Mouse (Mus musculus) adipocyte (in vitro differentiated cells): Measurements from ENCODE around the gene Rbms2.
A peak's percentile ranks its signal among the peaks of the same experiment; 100 is the strongest.
"Not testable (repeated sequence)": the region's sequence is repeated elsewhere in the genome, so short reads cannot be mapped to it uniquely, and the experiment has no call there.

Source experiments
- DNase-seq: peaks from one replicate; pipeline ENCODE4 v3.0.0-alpha.2; 2016; ENCODE audit warnings: low spot score

Gene Rbms2

DNA sequence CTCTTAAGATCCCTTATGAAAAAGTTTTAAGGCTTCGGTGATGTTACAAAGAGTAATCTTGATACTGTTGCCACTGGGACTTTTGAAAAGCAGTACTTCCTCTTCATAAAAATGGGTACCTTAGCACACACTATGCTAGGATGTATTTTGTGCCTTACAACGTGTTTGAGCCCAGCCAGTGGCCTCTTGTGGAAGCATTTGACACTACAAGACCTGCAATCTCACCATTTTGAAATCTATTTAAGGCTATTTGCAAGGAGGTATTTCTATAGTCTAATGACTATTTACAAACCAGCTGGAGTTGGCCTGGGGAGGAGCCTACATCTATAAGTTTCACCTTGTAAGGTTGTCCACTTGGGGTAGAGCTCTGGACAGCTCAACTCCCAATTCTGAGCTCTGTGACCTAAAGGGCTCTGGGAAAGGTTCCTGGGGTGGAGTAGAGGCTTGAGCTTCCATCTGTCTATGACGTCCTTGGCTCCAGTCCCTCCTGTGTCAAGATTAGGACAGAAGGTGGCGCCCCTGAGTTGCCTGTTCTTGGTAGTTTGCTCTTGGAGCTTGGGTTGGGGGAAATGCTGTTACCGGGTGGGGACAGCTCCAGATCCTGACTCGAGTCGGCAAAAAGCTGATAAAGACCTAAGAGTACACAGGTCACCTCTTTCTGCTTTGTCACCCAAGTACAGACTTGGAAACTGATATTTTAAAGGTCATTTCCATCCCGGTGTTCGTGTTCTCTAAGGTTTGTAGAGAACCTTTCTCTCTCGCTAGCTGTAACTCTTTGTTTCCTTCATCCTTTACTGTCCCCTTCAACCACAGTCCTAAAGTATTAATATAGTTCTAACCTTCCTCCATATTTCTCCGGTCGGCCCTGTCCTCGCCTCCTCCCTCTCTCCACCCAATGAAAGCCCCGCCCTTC lies 89.2 kb downstream of the Rbms2 start:
- DNase-seq, result peak; percentile 98

DNA sequence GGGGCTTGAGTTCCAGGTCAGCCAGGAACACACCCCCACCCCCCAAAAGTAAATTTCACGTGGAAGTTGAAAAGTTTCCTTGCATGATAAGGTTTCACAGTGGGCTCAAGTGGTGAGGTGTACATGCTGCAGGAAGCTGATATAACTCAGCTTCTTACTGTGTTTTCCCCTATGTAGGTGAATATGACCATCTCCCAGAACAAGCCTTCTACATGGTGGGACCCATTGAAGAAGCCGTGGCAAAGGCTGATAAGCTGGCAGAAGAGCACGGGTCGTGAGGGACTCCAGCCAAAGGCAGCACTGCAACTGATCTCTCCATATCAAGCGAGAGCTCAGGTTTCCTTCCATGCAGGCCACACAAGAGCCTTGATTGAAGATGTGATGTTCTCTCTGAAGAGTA lies 90.3 kb downstream of the Rbms2 start:
- no peak for DNase-seq

DNA sequence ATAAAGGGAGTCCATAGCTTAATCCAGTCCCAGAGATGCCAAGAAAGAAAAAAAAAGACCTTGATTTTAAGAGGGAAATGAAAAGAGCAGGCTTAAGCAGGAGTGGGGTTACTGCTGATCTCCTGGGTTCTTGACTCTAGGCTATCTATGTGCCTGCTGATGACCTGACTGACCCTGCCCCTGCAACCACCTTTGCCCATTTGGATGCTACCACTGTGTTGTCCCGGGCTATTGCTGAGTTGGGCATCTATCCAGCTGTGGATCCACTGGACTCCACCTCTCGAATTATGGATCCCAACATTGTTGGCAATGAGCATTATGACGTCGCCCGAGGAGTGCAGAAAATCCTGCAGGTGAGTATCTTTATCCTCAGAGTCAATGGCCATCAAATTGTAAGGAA lies 91.9 kb downstream of the Rbms2 start:
- no peak for DNase-seq

DNA sequence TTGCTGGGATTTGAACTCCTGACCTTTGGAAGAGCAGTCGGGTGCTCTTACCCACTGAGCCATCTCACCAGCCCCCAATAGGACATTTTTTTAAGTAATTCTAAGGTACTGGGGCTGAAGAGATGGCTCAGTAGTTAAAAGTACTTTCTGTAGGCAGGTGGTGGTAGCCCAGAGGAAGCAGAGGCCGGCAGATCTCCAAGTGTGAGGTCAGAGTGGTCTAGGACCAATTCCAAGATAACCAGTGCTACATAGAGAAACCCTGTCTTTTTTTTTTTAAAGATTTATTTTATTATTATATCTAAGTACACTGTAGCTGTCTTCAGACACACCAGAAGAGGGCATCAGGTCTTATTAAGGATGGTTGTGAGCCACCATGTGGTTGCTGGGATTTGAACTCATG lies 92.9 kb downstream of the Rbms2 start:
- not testable (repeated sequence) for DNase-seq

DNA sequence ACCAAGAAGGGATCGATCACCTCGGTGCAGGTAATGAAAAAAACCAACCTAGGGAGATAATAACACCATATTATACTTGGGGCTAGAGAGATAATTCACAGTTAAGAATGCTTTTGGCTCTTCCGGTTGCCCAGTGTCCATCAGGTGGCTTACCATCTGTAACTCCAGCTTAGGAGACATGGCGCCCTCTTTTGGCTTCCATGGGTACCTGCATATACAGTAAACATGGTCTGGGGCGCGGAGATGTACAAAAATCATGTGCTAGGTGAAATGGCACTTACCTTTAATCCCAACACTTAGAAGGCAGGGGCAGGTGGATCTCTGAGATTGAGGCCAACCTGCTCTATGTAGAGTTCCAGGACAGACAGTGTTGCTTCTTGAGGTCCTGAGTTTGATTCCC lies 93.7 kb downstream of the Rbms2 start:
- peak; percentile 43 for DNase-seq

DNA sequence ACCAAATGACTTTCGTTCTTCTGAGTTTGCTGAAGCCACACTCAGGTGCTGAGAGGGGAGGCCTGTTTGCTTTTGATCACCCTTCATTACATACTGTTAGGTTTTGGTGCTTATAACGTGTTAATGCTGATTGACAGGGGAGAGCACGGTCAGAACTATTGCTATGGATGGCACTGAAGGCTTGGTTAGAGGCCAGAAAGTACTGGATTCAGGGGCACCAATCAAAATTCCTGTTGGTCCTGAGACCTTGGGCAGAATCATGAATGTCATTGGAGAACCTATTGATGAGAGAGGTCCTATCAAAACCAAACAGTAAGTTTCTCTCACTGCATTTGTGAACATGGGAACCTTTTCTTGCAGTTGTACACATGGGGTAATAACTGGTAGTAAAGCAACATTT lies 95.9 kb downstream of the Rbms2 start:
- DNase-seq, result peak; percentile 42

DNA sequence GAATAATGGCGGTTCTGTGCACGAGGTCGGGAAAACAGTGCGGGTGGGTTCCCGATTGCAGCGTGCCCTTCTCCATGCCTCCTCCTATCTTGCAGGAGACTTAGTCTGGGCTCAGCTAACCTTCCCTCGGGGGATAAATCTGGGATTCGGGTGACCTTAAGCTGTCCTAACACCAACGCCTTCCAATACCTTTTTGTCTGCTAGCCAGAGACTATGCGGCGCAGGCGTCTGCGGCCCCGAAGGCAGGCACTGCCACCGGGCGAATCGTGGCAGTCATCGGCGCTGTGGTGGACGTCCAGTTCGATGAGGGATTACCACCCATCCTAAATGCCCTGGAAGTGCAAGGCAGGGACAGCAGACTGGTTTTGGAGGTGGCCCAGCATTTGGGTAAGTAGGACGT lies 96.4 kb downstream of the Rbms2 start:
- peak; percentile 21 for DNase-seq

DNA sequence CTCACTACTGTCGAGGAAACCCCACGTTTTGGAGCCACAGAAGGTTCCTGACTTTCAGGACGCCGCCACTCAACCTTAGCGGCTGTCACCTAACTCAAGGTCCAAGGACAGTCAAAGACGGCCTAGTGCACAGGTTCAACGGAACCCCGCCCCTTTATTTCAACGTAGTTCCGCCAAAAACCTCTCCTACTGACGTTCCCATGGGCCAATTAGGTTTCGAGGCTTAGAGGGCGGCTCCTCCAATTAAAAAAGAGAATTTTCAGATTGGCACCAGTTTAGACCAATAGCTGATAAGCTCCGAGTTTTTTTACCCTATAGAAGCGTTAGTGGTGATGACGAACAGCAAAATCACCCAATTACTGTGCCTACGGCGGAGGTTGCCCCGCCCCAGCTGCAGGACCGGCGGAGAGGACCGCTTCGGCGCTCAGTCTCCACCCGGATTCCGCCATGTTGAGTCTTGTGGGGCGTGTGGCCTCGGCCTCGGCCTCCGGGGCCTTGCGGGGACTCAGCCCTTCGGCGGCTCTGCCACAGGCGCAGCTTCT lies 97.1 kb downstream of the Rbms2 start, which contains the start of gene Atp5b:
Gene Atp5b (plus strand): TSS at position 394 of the 542 bp plus-strand sequence.
- DNase-seq, result peak; percentile 98

DNA sequence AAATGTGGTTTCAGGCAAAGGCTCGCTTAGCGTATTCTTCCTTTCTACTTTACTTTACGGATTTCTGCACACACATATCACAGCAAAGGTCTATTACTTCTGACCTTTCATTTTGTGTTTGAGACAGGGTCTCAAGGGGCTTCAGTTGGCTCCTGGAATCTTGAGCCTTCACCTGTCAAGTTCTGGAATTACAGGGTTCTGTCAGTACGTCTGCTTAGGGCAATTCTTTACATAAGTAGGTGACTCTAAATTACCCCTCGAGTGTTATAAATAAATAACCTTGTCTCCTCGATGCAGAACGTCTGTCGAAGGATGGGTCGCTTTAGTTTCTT lies 97.7 kb downstream of the Rbms2 start:
- no peak for DNase-seq

DNA sequence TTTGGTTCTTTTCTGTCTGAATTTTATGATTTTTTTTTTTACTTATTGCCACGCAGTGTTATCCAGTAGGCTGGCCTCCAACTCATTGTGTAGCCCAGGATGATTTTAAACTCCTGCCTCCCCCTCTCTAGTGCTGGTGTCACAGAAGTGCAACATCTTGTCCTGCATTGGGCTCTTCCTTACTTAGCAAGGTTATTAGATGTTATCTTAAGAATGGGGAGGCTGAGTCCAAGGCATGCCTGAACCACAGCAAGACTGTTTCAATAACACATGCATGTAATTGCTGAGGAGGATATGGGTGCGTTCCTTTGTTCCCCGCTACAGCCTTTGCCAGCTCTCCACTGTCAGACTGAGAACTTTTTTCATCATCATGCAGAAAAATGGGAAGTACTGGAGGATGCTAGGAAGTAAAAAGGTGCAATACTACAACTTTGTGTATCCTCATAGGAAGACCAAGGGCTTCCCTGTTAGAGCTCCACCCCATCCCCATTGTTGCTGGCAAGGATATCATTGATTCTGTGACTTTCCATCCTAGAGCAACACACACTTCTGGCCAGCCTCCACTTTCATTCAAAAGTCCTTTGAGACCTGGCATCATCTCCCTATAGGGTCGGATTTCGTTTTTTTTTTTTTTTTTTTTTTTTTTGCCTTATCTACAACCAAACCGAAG lies 98.2 kb downstream of the Rbms2 start:
- peak; percentile 45 for DNase-seq
